Mouse (Mus musculus): Measurements from ENCODE around the gene Plekhg4. TPM values are rescaled to one million over a fixed set of nuclear protein-coding genes. Genes with fewer than 3 reads are reported as not detected.
A peak's percentile ranks its signal among the peaks of the same experiment; 100 is the strongest.

The Plekhg4 gene
- polyA plus RNA-seq (2015; fragmentation: Nextera tagmentation; extraction: Ambion mirVana): 0.39 and 0.50 TPM in 2 replicates

DNA sequence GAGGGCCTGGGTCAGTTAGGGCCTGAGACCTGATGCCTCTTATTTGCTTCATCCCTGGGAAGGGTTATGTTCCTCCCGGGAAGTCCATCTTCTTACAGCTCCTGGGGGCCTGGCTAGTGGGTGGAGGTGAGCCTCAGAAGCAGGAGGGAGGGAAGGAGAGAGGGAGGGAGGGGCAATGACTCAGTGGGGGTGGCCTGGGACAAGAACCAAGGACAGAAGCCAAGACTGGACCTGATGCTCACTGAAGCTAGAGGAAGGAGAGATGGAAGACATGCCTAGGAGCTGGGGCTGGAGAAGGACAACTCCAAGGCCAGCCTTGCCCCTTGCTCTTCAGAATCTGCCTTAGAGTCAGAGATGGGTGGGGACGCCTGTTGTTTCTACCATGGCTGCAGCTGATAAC lies at the start of gene Plekhg4:
Gene Plekhg4 (plus strand): TSS at position 243 of the 400 bp plus-strand sequence.
- no peaks in the 10 kb centered on the region for H3K27me3 ChIP-seq
- H3K9me3 ChIP-seq (replicated peaks): no peaks in the 10 kb centered on the region
- 57% methylated on average over 2 of the region's 2 CpGs for WGBS
- no peak within 1 kb of the TSS for H3K4me3 ChIP-seq (replicated peaks)
- H3K36me3 ChIP-seq: no peaks in the 10 kb centered on the region
- peaks cover 21% of the 10 kb centered on the region for H3K4me1 ChIP-seq
- no peak for ATAC-seq (replicated peaks; ENCODE audit: low FRiP score)
- no peak within 1 kb of the TSS for H3K27ac ChIP-seq
- H3K9ac ChIP-seq: no peak within 1 kb of the TSS
- H3K4me2 ChIP-seq: no peak within 1 kb of the TSS

DNA sequence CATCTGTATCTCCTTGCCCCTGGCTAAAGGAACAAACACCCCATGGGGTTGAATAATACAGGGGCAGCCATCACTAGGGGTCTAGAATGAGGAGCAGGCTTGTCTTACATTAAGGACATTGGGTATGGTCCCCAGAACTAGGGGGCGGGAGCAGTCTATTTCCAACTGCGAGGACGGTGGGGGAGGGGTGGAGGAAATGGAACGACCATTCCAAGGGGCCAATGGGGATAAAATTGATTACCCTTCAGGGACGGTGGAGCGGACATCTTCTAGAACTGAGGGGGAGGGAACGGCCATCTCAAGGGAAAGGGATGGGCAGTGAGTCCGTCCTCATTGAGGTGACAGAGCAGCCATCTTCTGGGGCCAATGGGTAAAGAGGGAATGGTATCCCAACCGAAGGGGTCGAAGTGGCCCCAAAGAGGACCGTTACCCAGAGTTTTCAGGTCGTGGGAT lies 47.4 kb upstream of the Plekhg4 start:
- Histone ChIP-seq H3K4me2 (peak overlapping the region; percentile 85), H3K27me3 (no peaks in the 10 kb centered on the region), H3K4me3 (replicated peaks) (peak overlapping the region; percentile 87), H3K9ac (peak overlapping the region; percentile 76), H3K4me1 (peaks cover 27% of the 10 kb centered on the region), H3K36me3 (peaks cover 39% of the 10 kb centered on the region), H3K9me3 (replicated peaks) (no peaks in the 10 kb centered on the region), H3K27ac (peak overlapping the region; percentile 74)
- WGBS: under 1% methylated on average over 12 of the region's 12 CpGs
- peak; percentile 34; the same call in 1 of the 2 replicates for ATAC-seq (replicated peaks; ENCODE audit: low FRiP score)

DNA sequence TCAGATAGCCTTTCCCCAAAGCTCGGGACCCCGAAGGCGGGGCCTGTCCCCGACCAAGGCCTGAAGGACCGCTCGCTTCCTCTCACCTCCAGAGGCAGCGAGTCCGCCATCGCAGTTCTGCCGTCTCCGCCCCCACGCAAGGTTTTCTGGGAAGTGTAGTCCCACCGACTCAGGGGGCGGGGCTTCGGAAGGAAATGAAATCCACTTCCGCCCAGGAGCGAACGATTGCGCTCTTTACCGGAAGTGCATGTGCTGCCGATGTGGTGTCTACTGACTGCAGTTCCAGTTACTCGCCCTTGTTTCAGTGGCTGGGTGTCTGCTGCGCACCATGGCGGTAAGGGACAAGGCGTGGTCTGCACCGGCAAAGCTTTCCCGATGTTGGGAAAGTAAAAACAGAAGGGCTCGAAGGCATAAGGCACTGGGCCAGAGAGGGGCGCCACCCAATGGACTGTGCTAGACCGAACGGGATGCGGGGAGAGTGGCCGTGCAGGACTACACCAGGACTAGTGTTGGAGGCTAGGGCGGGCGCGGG lies 46.9 kb upstream of the Plekhg4 start, which contains the start of the genes Lrrc29 and Tmem208:
Gene Lrrc29 (minus strand): TSS at position 138 of the 532 bp plus-strand sequence.
Gene Tmem208 (plus strand): TSS at position 214 of the 532 bp plus-strand sequence.
- Histone ChIP-seq H3K36me3 (peaks cover 45% of the 10 kb centered on the region), H3K9ac (peak within 1 kb of the TSS; percentile 76), H3K4me3 (replicated peaks) (peak within 1 kb of the TSS; percentile 87), H3K4me1 (peaks cover 27% of the 10 kb centered on the region), H3K27me3 (no peaks in the 10 kb centered on the region), H3K4me2 (peak within 1 kb of the TSS; percentile 85), H3K9me3 (replicated peaks) (no peaks in the 10 kb centered on the region), H3K27ac (peak within 1 kb of the TSS; percentile 94)
- peak; percentile 91 for ATAC-seq (replicated peaks; ENCODE audit: low FRiP score)
- WGBS: under 1% methylated on average over 36 of the region's 36 CpGs

DNA sequence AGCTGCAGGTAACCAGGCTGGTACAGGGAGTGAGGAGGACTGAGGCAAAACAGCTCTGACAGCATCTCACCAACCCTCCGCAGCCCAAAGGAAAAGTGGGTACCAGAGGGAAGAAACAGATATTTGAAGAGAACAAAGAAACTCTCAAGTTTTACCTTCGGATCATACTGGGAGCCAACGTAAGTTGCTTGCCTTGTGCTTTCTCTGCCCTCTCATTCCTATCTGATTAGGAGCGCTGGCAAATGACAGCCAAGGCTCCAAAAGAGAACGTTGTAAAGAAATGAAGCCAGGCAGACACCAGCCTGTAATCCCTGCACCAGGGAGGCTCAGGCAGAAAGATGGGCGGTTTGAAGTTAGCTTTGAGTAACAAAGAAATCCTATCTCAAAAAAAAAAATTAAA lies 46.1 kb upstream of the Plekhg4 start:
- ATAC-seq (replicated peaks; ENCODE audit: low FRiP score): no peak
- H3K27me3 ChIP-seq: no peaks in the 10 kb centered on the region
- peak overlapping the region; percentile 85 for H3K4me2 ChIP-seq
- peak overlapping the region; percentile 76 for H3K9ac ChIP-seq
- H3K27ac ChIP-seq: peak overlapping the region; percentile 94; the same call in 1 of the 2 replicates
- WGBS: 43% methylated on average over 6 of the region's 6 CpGs
- no peaks in the 10 kb centered on the region for H3K9me3 ChIP-seq (replicated peaks)
- H3K4me3 ChIP-seq (replicated peaks): peak overlapping the region; percentile 87
- peaks cover 52% of the 10 kb centered on the region for H3K36me3 ChIP-seq
- H3K4me1 ChIP-seq: peaks cover 27% of the 10 kb centered on the region

DNA sequence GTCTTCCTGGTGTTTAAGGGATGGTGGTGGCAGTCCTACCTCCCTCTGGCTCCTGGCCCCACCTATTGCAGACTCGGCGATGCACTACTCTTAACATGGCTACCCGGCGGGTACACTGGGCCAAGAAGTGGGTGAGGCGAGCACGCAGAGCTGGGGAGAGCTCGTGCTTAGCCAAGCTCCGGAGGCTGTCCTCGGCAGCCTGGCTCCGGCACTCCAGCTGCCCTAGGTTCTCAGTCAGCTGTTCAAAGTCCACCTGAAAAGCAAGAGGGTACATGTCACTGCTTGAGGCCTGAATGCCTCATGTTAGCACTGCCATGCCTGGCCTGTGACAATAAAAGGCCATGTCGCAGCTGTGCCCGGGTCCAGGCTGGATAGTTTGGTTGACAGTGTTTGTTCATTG lies 42.7 kb upstream of the Plekhg4 start:
- Histone ChIP-seq H3K36me3 (peaks cover 76% of the 10 kb centered on the region), H3K27ac (no peak overlapping the region)
- WGBS: 94% methylated on average over 12 of the region's 12 CpGs

DNA sequence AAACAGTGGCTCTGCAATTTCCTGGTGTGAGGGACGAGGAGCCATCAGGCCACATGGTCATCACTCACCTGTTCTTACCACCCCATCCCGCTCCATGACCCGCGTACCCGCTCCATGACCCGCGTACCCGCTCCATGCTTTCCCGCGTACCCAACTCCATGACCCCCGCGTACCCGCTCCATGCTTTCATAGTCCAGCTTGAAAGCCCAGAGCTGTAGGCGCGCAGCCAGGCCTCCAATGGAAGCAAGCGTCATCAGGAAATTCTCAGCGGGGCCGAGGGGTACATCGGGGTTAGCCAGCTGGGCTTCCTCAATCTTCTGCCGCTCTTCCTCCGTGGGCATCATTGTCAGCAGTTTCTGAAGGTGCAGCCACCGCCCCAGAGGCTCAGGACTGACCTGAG lies 41.6 kb upstream of the Plekhg4 start:
- Histone ChIP-seq H3K27me3 (no peaks in the 10 kb centered on the region), H3K4me3 (replicated peaks) (no peak overlapping the region), H3K27ac (no peak overlapping the region), H3K4me2 (no peak overlapping the region), H3K9me3 (replicated peaks) (no peaks in the 10 kb centered on the region), H3K4me1 (peaks cover 15% of the 10 kb centered on the region), H3K9ac (no peak overlapping the region), H3K36me3 (peaks cover 87% of the 10 kb centered on the region)
- no peak for ATAC-seq (replicated peaks; ENCODE audit: low FRiP score)
- 95% methylated on average over 22 of the region's 22 CpGs for WGBS

More for the DNA sequence above, 42.7 kb upstream of the Plekhg4 start:
- H3K4me3 ChIP-seq (replicated peaks): no peak overlapping the region
- ATAC-seq (replicated peaks; ENCODE audit: low FRiP score): no peak
- peaks cover 18% of the 10 kb centered on the region for H3K4me1 ChIP-seq
- H3K9ac ChIP-seq: no peak overlapping the region
- H3K27me3 ChIP-seq: no peaks in the 10 kb centered on the region
- H3K9me3 ChIP-seq (replicated peaks): no peaks in the 10 kb centered on the region
- H3K4me2 ChIP-seq: no peak overlapping the region

DNA sequence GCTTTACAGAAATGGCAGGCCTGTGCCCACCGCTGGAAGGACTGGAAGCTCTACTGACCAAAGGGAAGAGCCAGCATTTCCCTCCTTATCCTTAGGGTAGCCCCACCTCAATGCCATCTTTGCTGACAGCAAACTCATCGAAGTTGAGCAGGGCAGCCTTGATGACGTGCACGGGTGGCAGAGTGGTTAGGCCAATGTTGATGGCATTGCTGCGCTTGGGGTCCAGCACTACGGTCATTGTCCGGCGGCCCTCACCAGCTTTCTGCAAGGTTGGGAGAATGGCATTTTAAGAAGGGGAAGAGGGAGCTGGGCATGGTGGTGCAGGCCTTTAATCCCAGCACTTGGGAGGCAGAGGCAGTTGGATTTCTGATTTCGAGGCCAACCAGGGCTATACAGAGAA lies 41.1 kb upstream of the Plekhg4 start:
- no peak for ATAC-seq (replicated peaks; ENCODE audit: low FRiP score)
- 92% methylated on average over 9 of the region's 9 CpGs for WGBS
- H3K9ac ChIP-seq: no peak overlapping the region
- no peak overlapping the region for H3K27ac ChIP-seq
- H3K9me3 ChIP-seq (replicated peaks): no peaks in the 10 kb centered on the region
- no peak overlapping the region for H3K4me3 ChIP-seq (replicated peaks)
- no peak overlapping the region for H3K4me2 ChIP-seq
- H3K36me3 ChIP-seq: peaks cover 92% of the 10 kb centered on the region
- H3K4me1 ChIP-seq: peaks cover 13% of the 10 kb centered on the region
- no peaks in the 10 kb centered on the region for H3K27me3 ChIP-seq

DNA sequence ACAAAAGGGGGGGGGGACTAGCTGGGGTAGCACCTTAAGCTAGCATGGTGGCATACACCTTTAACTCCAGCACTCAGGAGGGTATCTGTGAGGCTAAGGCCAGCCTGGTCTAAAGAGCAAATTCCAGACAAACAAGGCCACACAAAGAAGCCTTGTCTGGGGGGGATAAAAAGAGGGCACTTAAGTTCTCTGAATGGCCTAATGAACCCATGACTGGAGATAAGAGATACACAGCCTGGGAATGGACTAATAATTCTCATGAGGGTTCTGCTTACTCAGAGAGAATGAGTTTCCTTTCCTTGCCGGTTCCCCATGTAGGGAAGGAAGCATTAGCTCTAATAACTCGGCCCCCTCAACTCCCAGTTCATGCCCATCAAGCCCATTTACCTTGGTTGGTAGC lies 40.6 kb upstream of the Plekhg4 start:
- no peak overlapping the region for H3K4me2 ChIP-seq
- no peak overlapping the region for H3K4me3 ChIP-seq (replicated peaks)
- no peaks in the 10 kb centered on the region for H3K27me3 ChIP-seq
- 73% methylated on average over 2 of the region's 2 CpGs for WGBS
- H3K36me3 ChIP-seq: peaks cover 98% of the 10 kb centered on the region
- no peaks in the 10 kb centered on the region for H3K9me3 ChIP-seq (replicated peaks)
- H3K27ac ChIP-seq: no peak overlapping the region
- ATAC-seq (replicated peaks; ENCODE audit: low FRiP score): no peak
- H3K4me1 ChIP-seq: peaks cover 7% of the 10 kb centered on the region
- no peak overlapping the region for H3K9ac ChIP-seq

DNA sequence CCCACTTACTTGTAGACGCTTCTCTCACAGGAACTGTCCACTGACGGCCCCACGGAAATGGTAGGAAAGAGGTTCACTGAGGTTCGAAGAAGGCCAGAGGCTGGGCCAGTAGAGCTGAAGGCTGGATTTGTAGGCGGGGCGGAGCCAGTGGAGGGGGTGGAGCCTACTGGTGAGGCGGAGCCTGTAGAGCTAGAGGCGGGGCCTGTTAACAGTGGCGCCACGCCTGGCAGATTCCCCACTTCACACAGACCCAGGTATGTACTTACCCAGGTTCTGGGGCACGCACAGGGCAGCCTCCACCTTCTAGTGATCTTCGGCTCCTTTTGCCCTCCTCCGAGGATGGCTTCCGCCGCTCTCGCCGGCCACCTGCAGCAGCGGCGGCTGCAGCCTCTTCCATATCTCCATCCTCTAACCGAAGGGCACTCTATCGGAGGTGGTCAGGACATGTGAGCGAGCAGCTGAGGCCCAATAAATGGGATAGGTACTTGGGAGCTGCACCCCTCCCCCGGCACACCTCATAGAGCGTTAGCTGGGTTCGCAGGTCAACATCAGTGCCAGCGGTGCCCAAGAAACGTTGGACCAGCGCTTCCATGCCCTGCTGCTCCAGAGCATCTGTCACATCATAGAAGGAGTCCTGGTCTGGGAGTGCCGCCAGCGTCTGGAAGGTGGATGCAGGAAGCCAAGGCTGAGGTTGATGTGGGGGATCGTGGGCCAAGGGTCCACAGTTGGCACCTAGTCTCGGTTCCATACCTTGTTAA lies 36.5 kb upstream of the Plekhg4 start:
- 61% methylated on average over 32 of the region's 32 CpGs for WGBS
- Histone ChIP-seq H3K9me3 (replicated peaks) (no peaks in the 10 kb centered on the region), H3K4me1 (peaks cover 23% of the 10 kb centered on the region), H3K4me3 (replicated peaks) (no peak overlapping the region), H3K4me2 (no peak overlapping the region), H3K27ac (no peak overlapping the region), H3K9ac (no peak overlapping the region), H3K36me3 (peaks cover 68% of the 10 kb centered on the region), H3K27me3 (no peaks in the 10 kb centered on the region)
- ATAC-seq (replicated peaks; ENCODE audit: low FRiP score): no peak; the same call in 1 of the 2 replicates

DNA sequence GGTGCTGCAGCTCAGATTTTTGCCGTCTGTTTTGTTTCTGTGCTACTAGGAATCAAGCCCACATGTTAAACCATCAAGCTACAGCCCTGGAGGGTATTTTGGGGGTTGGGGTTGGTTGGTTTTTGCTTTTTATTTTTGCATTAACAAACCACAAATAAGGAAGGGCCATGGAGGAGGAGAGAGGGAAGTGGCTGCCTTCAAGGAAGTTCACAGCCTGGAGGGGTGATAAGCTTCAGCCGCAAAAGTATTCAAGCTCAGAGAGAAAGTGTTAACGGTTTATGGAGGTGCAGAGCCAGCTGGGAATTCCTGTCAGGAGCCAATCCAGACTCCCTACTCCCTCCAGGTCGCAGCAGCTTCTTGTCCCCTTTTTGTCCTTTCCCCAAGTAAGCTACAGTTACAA lies 34.1 kb upstream of the Plekhg4 start:
- no peak overlapping the region for H3K4me3 ChIP-seq (replicated peaks)
- peaks cover 36% of the 10 kb centered on the region for H3K4me1 ChIP-seq
- H3K27me3 ChIP-seq: no peaks in the 10 kb centered on the region
- H3K4me2 ChIP-seq: no peak overlapping the region
- 34% methylated on average over 4 of the region's 4 CpGs for WGBS
- H3K9me3 ChIP-seq (replicated peaks): no peaks in the 10 kb centered on the region
- no peak overlapping the region for H3K9ac ChIP-seq
- peaks cover 44% of the 10 kb centered on the region for H3K36me3 ChIP-seq
- no peak for ATAC-seq (replicated peaks; ENCODE audit: low FRiP score)
- H3K27ac ChIP-seq: no peak overlapping the region

DNA sequence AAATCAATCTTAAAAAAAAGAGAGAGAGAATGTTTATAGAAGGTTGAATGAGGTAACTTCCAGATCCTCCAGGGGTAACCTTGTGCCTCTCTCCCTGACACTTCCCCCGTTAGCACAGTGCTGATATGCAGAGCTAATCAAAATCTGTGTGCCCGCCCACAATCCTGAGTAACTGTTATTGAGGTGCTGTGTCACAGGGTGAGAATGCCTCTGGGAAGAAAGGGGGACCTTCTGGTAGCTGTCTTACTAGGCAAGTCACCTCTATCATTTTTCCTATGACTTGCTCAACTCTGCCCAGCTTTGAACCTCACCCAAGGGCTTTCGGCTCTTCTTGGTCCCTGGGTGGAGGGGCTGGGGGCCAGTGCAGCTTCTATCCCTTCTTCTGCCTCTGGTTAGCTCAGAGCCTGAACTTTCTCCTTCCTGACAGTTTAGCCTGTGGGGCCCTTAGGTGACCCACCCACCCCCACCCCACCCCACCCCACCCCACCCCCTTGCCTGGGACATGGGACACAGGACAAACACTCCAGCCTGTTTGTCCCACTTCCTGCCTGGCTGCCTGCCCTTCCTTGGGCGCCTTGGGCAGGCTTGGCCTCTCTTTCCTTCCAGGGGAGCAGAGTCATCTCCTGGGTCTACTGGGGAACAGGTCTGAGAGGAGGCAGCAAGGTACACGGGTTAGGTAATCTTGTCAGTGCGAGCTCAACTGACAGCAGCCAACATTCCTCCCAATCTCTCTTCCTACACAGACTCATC lies 33.0 kb upstream of the Plekhg4 start:
- Histone ChIP-seq H3K27me3 (no peaks in the 10 kb centered on the region), H3K27ac (no peak overlapping the region), H3K4me3 (replicated peaks) (no peak overlapping the region), H3K9ac (no peak overlapping the region), H3K4me2 (no peak overlapping the region), H3K36me3 (peaks cover 33% of the 10 kb centered on the region), H3K9me3 (replicated peaks) (no peaks in the 10 kb centered on the region), H3K4me1 (peaks cover 47% of the 10 kb centered on the region)
- no peak for ATAC-seq (replicated peaks; ENCODE audit: low FRiP score)
- 69% methylated on average over 6 of the region's 6 CpGs for WGBS

DNA sequence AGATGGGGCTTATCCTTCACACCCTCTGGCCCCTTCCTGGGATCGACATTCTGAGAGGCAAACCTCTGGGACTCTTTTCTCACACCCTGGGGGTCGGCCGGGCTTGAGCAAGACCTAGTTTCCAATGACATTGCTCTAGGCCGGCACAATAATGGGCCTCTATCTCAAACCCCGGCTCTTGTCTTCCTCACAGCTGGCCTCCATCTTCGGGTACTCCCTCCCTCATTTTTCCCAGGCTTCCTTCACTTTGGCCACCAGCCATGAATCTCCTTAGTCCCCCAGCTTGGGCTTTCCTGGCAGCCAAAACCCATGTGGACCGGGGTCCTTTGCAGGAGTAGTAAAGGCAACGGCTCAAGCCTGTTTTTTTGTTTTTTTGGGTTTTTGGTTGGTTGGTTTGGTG lies 31.7 kb upstream of the Plekhg4 start:
- Histone ChIP-seq H3K9me3 (replicated peaks) (no peaks in the 10 kb centered on the region), H3K36me3 (peaks cover 20% of the 10 kb centered on the region), H3K4me3 (replicated peaks) (no peak overlapping the region), H3K27me3 (no peaks in the 10 kb centered on the region), H3K4me2 (0 out of 2 replicates have a peak overlapping the region, but pooled peaks have one; percentile 5), H3K9ac (no peak overlapping the region), H3K27ac (peak overlapping the region; percentile 65), H3K4me1 (peaks cover 60% of the 10 kb centered on the region)
- 39% methylated on average over 8 of the region's 8 CpGs for WGBS
- no peak for ATAC-seq (replicated peaks; ENCODE audit: low FRiP score)
